Mouse (Mus musculus) embryonic facial prominence, embryonic 11.5 days (tissue): Measurements from ENCODE around the gene Cycs. TPM values are rescaled to one million over a fixed set of nuclear protein-coding genes. Genes with fewer than 3 reads are reported as not detected.

Experiments
- ATAC-seq: fragments of 200-750 bp; cut with Nextera tagmentation; replicated peaks from 2 replicates; pipeline ENCODE4 v1.8.0; 2017; ENCODE audit warnings: low read depth; ENCODE audit not compliant: insufficient number of reproducible peaks, low FRiP score, low TSS enrichment
- DNase-seq: peaks from one replicate; pipeline ENCODE4 v3.0.0-alpha.2; 2015; ENCODE audit warnings: low spot score
- H3K27ac ChIP-seq: fragments of 300-500 bp; sonication (generic); replicated peaks from 2 replicates; pipeline ENCODE4 v1.5.1; 2014; ENCODE audit warnings: mild to moderate bottlenecking, low read depth, low read length, control low read depth
- H3K27me3 ChIP-seq: fragments of 300-500 bp; sonication (generic); 2 replicates; pipeline ENCODE4 v1.6.1; 2014; ENCODE audit warnings: mild to moderate bottlenecking, low read length, moderate library complexity, mixed read lengths; ENCODE audit not compliant: control insufficient read depth, insufficient read depth
- H3K36me3 ChIP-seq: fragments of 300-500 bp; sonication (generic); replicated peaks from 2 replicates; pipeline ENCODE4 v1.6.1; 2014; ENCODE audit warnings: low read depth, mild to moderate bottlenecking, low read length, moderate library complexity, mixed read lengths; ENCODE audit not compliant: control insufficient read depth, insufficient read depth
- H3K4me1 ChIP-seq: fragments of 300-500 bp; sonication (generic); 2 replicates; pipeline ENCODE4 v1.6.1; 2014; ENCODE audit warnings: low read length, mixed read lengths; ENCODE audit not compliant: control insufficient read depth, insufficient read depth
- H3K4me2 ChIP-seq: fragments of 300-500 bp; sonication (generic); 2 replicates; pipeline ENCODE4 v1.6.1; 2014; ENCODE audit warnings: low read depth, mild to moderate bottlenecking, control low read depth, low read length, moderate library complexity
- H3K4me3 ChIP-seq: fragments of 300-500 bp; sonication (generic); 2 replicates; pipeline ENCODE4 v1.5.1; 2014; ENCODE audit warnings: low read depth, low read length, control low read depth
- H3K9ac ChIP-seq: fragments of 300-500 bp; sonication (generic); replicated peaks from 2 replicates; pipeline ENCODE4 v1.6.1; 2014; ENCODE audit warnings: mild to moderate bottlenecking, control low read depth, low read length
- H3K9me3 ChIP-seq: fragments of 300-500 bp; sonication (generic); replicated peaks from 2 replicates; pipeline ENCODE4 v1.6.1; 2016; ENCODE audit warnings: mild to moderate bottlenecking, low read length, inconsistent platforms, mixed read lengths; ENCODE audit not compliant: control insufficient read depth
- WGBS: fragments of 180-500 bp; shearing (Covaris S2); extraction: QIAGEN DNeasy Blood & Tissue Kit; methylation state at CpG from one replicate; pipeline ENCODE4 v1.1.7; 2014; 5-methylcytosine and 5-hydroxymethylcytosine counted together
- microRNA-seq: library from miRNA; unstranded; fragments of <30 nt; microRNA quantifications from one replicate; pipeline ENCODE4, GENCODE M21; 2016; ENCODE audit warnings: borderline number of aligned reads
- polyA plus RNA-seq: library from polyadenylated mRNA; unstranded; fragments of >200 nt; fragmentation: Nextera tagmentation; extraction: Ambion mirVana; gene quantifications from 2 replicates; pipeline ENCODE4 v1.2.1, GENCODE M21; 2014

Cycs gene
- polyA plus RNA-seq, 1 experiment from 2014 or later: 85.2 TPM

- H3K27ac ChIP-seq: no peak overlapping the region
- H3K4me3 ChIP-seq: no peak overlapping the region
- no peaks in the 10 kb centered on the region for H3K36me3 ChIP-seq
- DNase-seq: no peak
- WGBS: 69% methylated on average over 8 of the region's 8 CpGs
- no peaks in the 10 kb centered on the region for H3K27me3 ChIP-seq
- no peaks in the 10 kb centered on the region for H3K4me1 ChIP-seq
- no peak overlapping the region for H3K4me2 ChIP-seq
- no peaks in the 10 kb centered on the region for H3K9me3 ChIP-seq
- no peak overlapping the region for H3K9ac ChIP-seq
- ATAC-seq: no peak
These were observed 40.5 kb downstream of the Cycs start for GRCm38 (mm10) chr6:50525846-50526245.

- Histone ChIP-seq H3K9me3 (no peaks in the 10 kb centered on the region), H3K4me2 (no peak overlapping the region), H3K36me3 (no peaks in the 10 kb centered on the region), H3K27ac (no peak overlapping the region), H3K27me3 (no peaks in the 10 kb centered on the region), H3K4me1 (no peaks in the 10 kb centered on the region), H3K4me3 (no peak overlapping the region), H3K9ac (no peak overlapping the region)
- ATAC-seq (no peak), DNase-seq (no peak)
- WGBS: 87% methylated on average over 10 of the region's 10 CpGs
These were observed 42.0 kb downstream of the Cycs start for GRCm38 (mm10) chr6:50524261-50524896.

GRCm38 (mm10) chr6:50522772-50523171 lies 43.6 kb downstream of the Cycs start:
- WGBS: 94% methylated on average over 7 of the region's 7 CpGs
- Histone ChIP-seq H3K4me1 (no peaks in the 10 kb centered on the region), H3K27ac (no peak overlapping the region), H3K4me2 (no peak overlapping the region), H3K9me3 (no peaks in the 10 kb centered on the region), H3K27me3 (no peaks in the 10 kb centered on the region), H3K9ac (no peak overlapping the region), H3K4me3 (no peak overlapping the region), H3K36me3 (no peaks in the 10 kb centered on the region)
- ATAC-seq (no peak), DNase-seq (no peak)

GRCm38 (mm10) chr6:50521532-50522135 lies 44.7 kb downstream of the Cycs start:
- ATAC-seq: no peak
- no peaks in the 10 kb centered on the region for H3K27me3 ChIP-seq
- 78% methylated on average over 7 of the region's 7 CpGs for WGBS
- no peaks in the 10 kb centered on the region for H3K36me3 ChIP-seq
- no peaks in the 10 kb centered on the region for H3K4me1 ChIP-seq
- H3K9me3 ChIP-seq: no peaks in the 10 kb centered on the region
- no peak overlapping the region for H3K4me3 ChIP-seq
- DNase-seq: no peak
- H3K27ac ChIP-seq: no peak overlapping the region
- no peak overlapping the region for H3K9ac ChIP-seq
- no peak overlapping the region for H3K4me2 ChIP-seq

- H3K27ac ChIP-seq: no peak overlapping the region
- no peaks in the 10 kb centered on the region for H3K9me3 ChIP-seq
- 89% methylated on average over 5 of the region's 5 CpGs for WGBS
- H3K4me1 ChIP-seq: no peaks in the 10 kb centered on the region
- ATAC-seq (no peak), DNase-seq (no peak)
- no peaks in the 10 kb centered on the region for H3K27me3 ChIP-seq
- no peak overlapping the region for H3K4me2 ChIP-seq
- no peak overlapping the region for H3K9ac ChIP-seq
- H3K36me3 ChIP-seq: no peaks in the 10 kb centered on the region
- no peak overlapping the region for H3K4me3 ChIP-seq
These were observed 46.2 kb downstream of the Cycs start for GRCm38 (mm10) chr6:50520139-50520538.

GRCm38 (mm10) chr6:50518371-50518770 lies 48.0 kb downstream of the Cycs start:
- Histone ChIP-seq H3K9ac (no peak overlapping the region), H3K36me3 (no peaks in the 10 kb centered on the region), H3K27me3 (no peaks in the 10 kb centered on the region), H3K4me2 (no peak overlapping the region), H3K9me3 (no peaks in the 10 kb centered on the region), H3K27ac (no peak overlapping the region), H3K4me1 (no peaks in the 10 kb centered on the region), H3K4me3 (no peak overlapping the region)
- WGBS: 90% methylated on average over 5 of the region's 5 CpGs
- DNase-seq (no peak), ATAC-seq (no peak)

Small RNA genes lying within 50 kb of the gene (microRNA-seq; reads per million reads assigned to microRNA genes)
- gene Mir6371: not detected

Other genes with a start within 250 kb of the Cycs start
- 9.0 and 10.4 TPM in 2 replicates for gene Osbpl3, start 110.3 kb downstream of the Cycs start, polyA plus RNA-seq
- gene 4921507P07Rik, start 30.1 kb upstream of the Cycs start, polyA plus RNA-seq: 0.71 and 0.87 TPM in 2 replicates
- not detected in 2 replicates for gene Npvf, start 87.9 kb upstream of the Cycs start, polyA plus RNA-seq